Mouse (Mus musculus) brain, embryonic 14.5 days (tissue): Measurements from ENCODE around the gene Sipa1.

Source experiments
- CTCF ChIP-seq: fragments of 200-500 bp; IDR thresholded peaks from 2 replicates; pipeline ENCODE4 v1.5.1; 2012; ENCODE audit warnings: inconsistent platforms, mild to moderate bottlenecking, moderate library complexity, borderline replicate concordance; ENCODE audit not compliant: insufficient read depth, insufficient read length; ENCODE audit errors: extremely low read depth
- POLR2A ChIP-seq: fragments of 200-500 bp; IDR thresholded peaks from 2 replicates; pipeline ENCODE4 v1.6.1; 2012; ENCODE audit warnings: mild to moderate bottlenecking, inconsistent platforms, borderline replicate concordance; ENCODE audit not compliant: poor library complexity, insufficient read depth, insufficient read length, severe bottlenecking; ENCODE audit errors: extremely low read depth

GRCm38 (mm10) chr19:5640339-5640738 is 23.2 kb downstream of the Sipa1 start:
- TF ChIP-seq POLR2A (no peak), CTCF (no peak)
